Mouse (Mus musculus): ENCODE measurements around the gene Gstt4. TPM values are rescaled to one million over a fixed set of nuclear protein-coding genes. Genes with fewer than 3 reads are reported as not detected.

Gene Gstt4
- polyA plus RNA-seq, 1 experiment from 2014 or later = not detected

DNA sequence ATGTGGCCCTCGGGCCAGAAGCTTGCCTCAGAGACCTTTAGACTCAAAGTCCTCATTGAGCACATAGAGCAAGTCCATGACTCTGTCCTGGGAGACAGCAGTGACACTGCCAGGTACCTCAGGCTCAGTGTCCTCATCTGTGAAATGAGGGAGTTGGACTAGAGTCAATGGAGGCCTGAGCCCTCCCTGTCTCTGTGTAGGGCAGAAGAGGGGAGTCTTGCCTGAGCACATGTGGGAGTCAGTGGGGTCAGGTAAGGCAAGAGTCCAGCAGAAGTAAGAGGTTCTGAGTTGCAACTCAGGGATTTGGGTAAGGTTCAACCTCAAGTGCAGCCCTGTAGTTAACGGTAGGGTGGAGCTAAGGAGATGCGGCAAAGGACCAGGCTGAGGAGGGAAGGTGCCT, 34.6 kb upstream of the Gstt4 start:
- peaks cover 2% of the 10 kb centered on the region; the same call in 1 of the 2 replicates for H3K4me1 ChIP-seq (replicated peaks; ENCODE audit: control insufficient read depth, insufficient read depth, low read length)
- H3K27ac ChIP-seq (ENCODE audit: low read depth, low read length) = no peak overlapping the region; the same call in 1 of the 2 replicates
- no peak overlapping the region for H3K4me2 ChIP-seq (replicated peaks; ENCODE audit: low read depth)
- no peaks in the 10 kb centered on the region for H3K9me3 ChIP-seq (ENCODE audit: control insufficient read depth)
- H3K9ac ChIP-seq (ENCODE audit: low read depth, low read length) = no peak overlapping the region
- H3K36me3 ChIP-seq (ENCODE audit: control insufficient read depth, insufficient read depth) = peaks cover 7% of the 10 kb centered on the region; the same call in 1 of the 2 replicates
- H3K27me3 ChIP-seq (replicated peaks; ENCODE audit: control insufficient read depth, insufficient read depth, low read length) = no peaks in the 10 kb centered on the region
- WGBS = 61% methylated on average over 3 of the region's 3 CpGs
- H3K4me3 ChIP-seq (ENCODE audit: low read depth, low read length) = no peak overlapping the region
- TF ChIP-seq CTCF (IDR thresholded peaks at IDR 0.05; ENCODE audit: low read depth) = no peak
- no peak for ATAC-seq

DNA sequence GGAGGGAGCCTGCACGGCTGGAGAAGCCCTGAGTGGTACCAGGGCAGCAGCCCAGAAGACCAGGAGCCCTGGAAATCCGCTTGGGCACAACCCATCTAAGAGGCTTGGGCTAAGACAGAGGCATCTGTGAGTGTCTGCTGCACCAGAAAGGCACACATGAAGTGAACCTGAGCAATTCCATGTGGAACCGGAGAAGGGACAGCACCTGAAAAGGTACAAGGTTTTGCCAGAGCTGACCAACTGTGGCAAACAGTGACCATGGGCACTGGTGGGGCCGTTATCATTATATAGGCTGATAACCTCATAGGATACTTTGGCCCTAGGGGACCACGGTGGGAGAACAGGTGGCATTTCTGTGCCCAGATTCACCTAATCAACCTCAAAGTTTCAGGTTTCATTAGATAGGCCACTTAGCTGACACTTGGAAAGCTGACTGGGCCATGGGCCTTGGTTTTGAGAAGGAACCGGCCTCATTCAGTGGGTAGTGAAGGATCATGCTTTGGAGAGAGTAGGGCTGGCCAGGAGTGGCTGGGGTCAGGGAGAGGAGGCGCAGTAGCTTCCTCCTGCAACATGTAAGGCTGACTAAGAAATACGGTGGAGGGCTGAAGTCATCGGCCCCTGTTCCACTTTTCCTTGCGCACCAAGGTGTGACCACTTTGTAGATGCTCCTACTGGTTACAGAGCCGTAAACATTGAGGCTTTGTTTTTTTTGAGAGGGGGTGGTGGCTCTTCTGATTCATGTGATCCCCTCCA, 34.0 kb upstream of the Gstt4 start:
- H3K4me1 ChIP-seq (replicated peaks; ENCODE audit: control insufficient read depth, insufficient read depth, low read length) = peaks cover 2% of the 10 kb centered on the region; the same call in 1 of the 2 replicates
- H3K27me3 ChIP-seq (replicated peaks; ENCODE audit: control insufficient read depth, insufficient read depth, low read length) = no peaks in the 10 kb centered on the region
- ATAC-seq = no peak
- H3K4me3 ChIP-seq (ENCODE audit: low read depth, low read length) = no peak overlapping the region
- no peak for TF ChIP-seq CTCF (IDR thresholded peaks at IDR 0.05; ENCODE audit: low read depth)
- H3K4me2 ChIP-seq (replicated peaks; ENCODE audit: low read depth) = no peak overlapping the region
- H3K27ac ChIP-seq (ENCODE audit: low read depth, low read length) = no peak overlapping the region; the same call in 1 of the 2 replicates
- no peaks in the 10 kb centered on the region for H3K9me3 ChIP-seq (ENCODE audit: control insufficient read depth)
- no peak overlapping the region for H3K9ac ChIP-seq (ENCODE audit: low read depth, low read length)
- 76% methylated on average over 11 of the region's 11 CpGs for WGBS
- peaks cover 7% of the 10 kb centered on the region; the same call in 1 of the 2 replicates for H3K36me3 ChIP-seq (ENCODE audit: control insufficient read depth, insufficient read depth)

GRCm38 (mm10) chr10:75855416-75855981, 33.2 kb upstream of the Gstt4 start:
- Histone ChIP-seq H3K9me3 (ENCODE audit: control insufficient read depth) (no peaks in the 10 kb centered on the region), H3K4me2 (replicated peaks; ENCODE audit: low read depth) (no peak overlapping the region), H3K27ac (ENCODE audit: low read depth, low read length) (no peak overlapping the region), H3K4me3 (ENCODE audit: low read depth, low read length) (no peak overlapping the region), H3K9ac (ENCODE audit: low read depth, low read length) (no peak overlapping the region), H3K27me3 (replicated peaks; ENCODE audit: control insufficient read depth, insufficient read depth, low read length) (no peaks in the 10 kb centered on the region), H3K4me1 (replicated peaks; ENCODE audit: control insufficient read depth, insufficient read depth, low read length) (peaks cover 2% of the 10 kb centered on the region; the same call in 1 of the 2 replicates), H3K36me3 (ENCODE audit: control insufficient read depth, insufficient read depth) (peaks cover 7% of the 10 kb centered on the region; the same call in 1 of the 2 replicates)
- TF ChIP-seq CTCF (IDR thresholded peaks at IDR 0.05; ENCODE audit: low read depth) = no peak
- WGBS = 89% methylated on average over 15 of the region's 15 CpGs
- ATAC-seq = no peak

DNA sequence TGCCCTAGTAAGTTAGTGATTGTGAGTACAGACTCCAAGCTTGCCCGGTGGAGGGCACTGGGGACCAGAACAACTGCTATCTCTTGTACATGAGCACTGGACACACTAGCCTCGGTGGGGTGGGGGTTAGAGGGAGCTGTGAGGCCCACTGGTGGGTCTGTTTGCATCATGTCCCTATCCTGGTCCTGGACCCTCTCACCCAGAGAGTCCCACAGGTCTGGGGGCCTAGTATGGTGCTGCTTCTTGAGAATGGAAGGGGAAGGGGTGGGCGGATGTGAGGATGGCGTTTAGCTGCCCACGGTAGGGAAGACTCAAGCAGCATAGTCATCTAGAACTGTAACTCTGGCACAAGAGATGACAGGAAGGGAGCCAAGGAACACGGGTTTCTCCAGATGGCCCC, 32.4 kb upstream of the Gstt4 start:
- 87% methylated on average over 6 of the region's 6 CpGs for WGBS

DNA sequence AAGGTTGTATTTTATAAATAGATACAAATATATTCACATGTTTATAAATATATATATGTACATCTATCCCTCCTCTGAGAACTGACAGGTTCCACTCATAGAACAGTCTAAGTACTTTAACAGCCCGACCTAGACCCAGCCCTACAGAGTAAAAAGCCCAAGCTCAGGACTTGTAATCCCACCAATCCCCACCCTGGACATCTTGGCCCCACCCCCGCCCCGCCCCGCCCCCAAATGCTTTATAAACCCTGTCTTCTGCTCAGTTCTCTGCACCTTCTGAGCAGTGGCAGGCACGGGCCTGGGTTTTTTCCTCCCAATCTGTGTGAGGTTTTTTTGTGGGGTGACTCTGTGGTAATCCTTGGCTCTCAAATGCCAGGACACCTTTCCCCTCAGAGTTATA, 31.8 kb upstream of the Gstt4 start:
- H3K9me3 ChIP-seq (ENCODE audit: control insufficient read depth) = no peaks in the 10 kb centered on the region
- H3K27me3 ChIP-seq (replicated peaks; ENCODE audit: control insufficient read depth, insufficient read depth, low read length) = no peaks in the 10 kb centered on the region
- peaks cover 7% of the 10 kb centered on the region; the same call in 1 of the 2 replicates for H3K36me3 ChIP-seq (ENCODE audit: control insufficient read depth, insufficient read depth)
- H3K4me1 ChIP-seq (replicated peaks; ENCODE audit: control insufficient read depth, insufficient read depth, low read length) = peaks cover 1% of the 10 kb centered on the region; the same call in 1 of the 2 replicates
- TF ChIP-seq CTCF (IDR thresholded peaks at IDR 0.05; ENCODE audit: low read depth) = no peak
- no peak overlapping the region for H3K4me3 ChIP-seq (ENCODE audit: low read depth, low read length)
- H3K4me2 ChIP-seq (replicated peaks; ENCODE audit: low read depth) = no peak overlapping the region
- whole genome bisulfite sequencing = 56% methylated on average over 5 of the region's 5 CpGs
- no peak overlapping the region for H3K9ac ChIP-seq (ENCODE audit: low read depth, low read length)
- ATAC-seq = no peak
- H3K27ac ChIP-seq (ENCODE audit: low read depth, low read length) = no peak overlapping the region

More for the DNA sequence above, 32.4 kb upstream of the Gstt4 start:
- peaks cover 2% of the 10 kb centered on the region; the same call in 1 of the 2 replicates for H3K4me1 ChIP-seq (replicated peaks; ENCODE audit: control insufficient read depth, insufficient read depth, low read length)
- no peak overlapping the region for H3K27ac ChIP-seq (ENCODE audit: low read depth, low read length)
- ATAC-seq = no peak
- H3K9ac ChIP-seq (ENCODE audit: low read depth, low read length) = no peak overlapping the region
- H3K4me3 ChIP-seq (ENCODE audit: low read depth, low read length) = no peak overlapping the region
- H3K27me3 ChIP-seq (replicated peaks; ENCODE audit: control insufficient read depth, insufficient read depth, low read length) = no peaks in the 10 kb centered on the region
- no peak for TF ChIP-seq CTCF (IDR thresholded peaks at IDR 0.05; ENCODE audit: low read depth)
- H3K4me2 ChIP-seq (replicated peaks; ENCODE audit: low read depth) = no peak overlapping the region
- peaks cover 7% of the 10 kb centered on the region; the same call in 1 of the 2 replicates for H3K36me3 ChIP-seq (ENCODE audit: control insufficient read depth, insufficient read depth)
- no peaks in the 10 kb centered on the region for H3K9me3 ChIP-seq (ENCODE audit: control insufficient read depth)

GRCm38 (mm10) chr10:75853452-75853851, 31.1 kb upstream of the Gstt4 start:
- H3K9me3 ChIP-seq (ENCODE audit: control insufficient read depth) = no peaks in the 10 kb centered on the region
- peak; percentile 84 for TF ChIP-seq CTCF (IDR thresholded peaks at IDR 0.05; ENCODE audit: low read depth)
- H3K4me1 ChIP-seq (replicated peaks; ENCODE audit: control insufficient read depth, insufficient read depth, low read length) = no peaks in the 10 kb centered on the region
- H3K4me3 ChIP-seq (ENCODE audit: low read depth, low read length) = no peak overlapping the region
- peaks cover 7% of the 10 kb centered on the region; the same call in 1 of the 2 replicates for H3K36me3 ChIP-seq (ENCODE audit: control insufficient read depth, insufficient read depth)
- H3K27ac ChIP-seq (ENCODE audit: low read depth, low read length) = no peak overlapping the region
- no peak overlapping the region for H3K9ac ChIP-seq (ENCODE audit: low read depth, low read length)
- H3K27me3 ChIP-seq (replicated peaks; ENCODE audit: control insufficient read depth, insufficient read depth, low read length) = no peaks in the 10 kb centered on the region
- 27% methylated on average over 10 of the region's 10 CpGs for WGBS
- H3K4me2 ChIP-seq (replicated peaks; ENCODE audit: low read depth) = no peak overlapping the region
- ATAC-seq = peak; percentile 72

Data from intestine, postnatal 0 days (tissue).